Mouse (Mus musculus): ENCODE data around the gene Cradd. TPM values are rescaled to one million over a fixed set of nuclear protein-coding genes. Genes with fewer than 3 reads are reported as not detected.

Gene Cradd
- polyA plus RNA-seq, 1 experiment = 9.5 TPM

- TF ChIP-seq MYOD1 (IDR thresholded peaks at IDR 0.05; ENCODE audit: control insufficient read depth in 1 of 3, insufficient read length in 2 of 3, low read depth in 2 of 3) (no peak), E2F4 (IDR thresholded peaks at IDR 0.05; ENCODE audit: insufficient read depth) (no peak), POLR2AphosphoS2 (IDR thresholded peaks at IDR 0.05; ENCODE audit: insufficient read length, low read depth) (no peak), MAX (IDR thresholded peaks at IDR 0.05; ENCODE audit: low read depth) (no peak), TCF12 (IDR thresholded peaks at IDR 0.05; ENCODE audit: insufficient read depth, poor library complexity, severe bottlenecking) (no peak), REST (IDR thresholded peaks at IDR 0.05; ENCODE audit: insufficient read depth, insufficient read length) (no peak), CEBPB (IDR thresholded peaks at IDR 0.05; ENCODE audit: insufficient read depth, poor library complexity, severe bottlenecking) (no peak), SRF (IDR thresholded peaks at IDR 0.05; ENCODE audit: control insufficient read depth, insufficient read length, low read depth) (no peak), TCF3 (IDR thresholded peaks at IDR 0.05; ENCODE audit: insufficient read length, low read depth) (no peak), MYOG (IDR thresholded peaks at IDR 0.05; ENCODE audit: control insufficient read depth in 1 of 3, insufficient read depth in 1 of 3, insufficient read length in 2 of 3, low read depth in 2 of 3) (no peak), USF1 (IDR thresholded peaks at IDR 0.05; ENCODE audit: low read depth) (no peak), POLR2A (IDR thresholded peaks at IDR 0.05; ENCODE audit: insufficient read length, low read depth) (no peak)
- Histone ChIP-seq H3K27me3 (ENCODE audit: control insufficient read depth, insufficient read depth, insufficient read length) (no peaks in the 10 kb centered on the region), H3K79me2 (ENCODE audit: control insufficient read depth, insufficient read depth) (no peaks in the 10 kb centered on the region)
These were observed 19.7 kb downstream of the Cradd start for GRCm38 (mm10) chr10:95304240-95304639.

GRCm38 (mm10) chr10:95302211-95303163 lies 21.4 kb downstream of the Cradd start:
- H3K27me3 ChIP-seq (ENCODE audit: control insufficient read depth, insufficient read depth, insufficient read length) = no peaks in the 10 kb centered on the region
- no peak overlapping the region for H3K4me3 ChIP-seq
- no peaks in the 10 kb centered on the region for H3K79me2 ChIP-seq (ENCODE audit: control insufficient read depth, insufficient read depth)
- no peak overlapping the region for H3K4me2 ChIP-seq (ENCODE audit: low read depth)
- TF ChIP-seq MYOG (IDR thresholded peaks at IDR 0.05; ENCODE audit: control insufficient read depth in 1 of 3, insufficient read depth in 1 of 3, insufficient read length in 2 of 3, low read depth in 2 of 3) = no peak
- no peak for TF ChIP-seq MAX (IDR thresholded peaks at IDR 0.05; ENCODE audit: low read depth)
- TF ChIP-seq TCF3 (IDR thresholded peaks at IDR 0.05; ENCODE audit: insufficient read length, low read depth) = no peak
- no peaks in the 10 kb centered on the region for H3K36me3 ChIP-seq (ENCODE audit: control insufficient read depth, insufficient read depth)
- no peak overlapping the region for H3ac ChIP-seq (ENCODE audit: control insufficient read depth, insufficient read length)

More at GRCm38 (mm10) chr10:95304240-95304639, 19.7 kb downstream of the Cradd start:
- Histone ChIP-seq H3ac (ENCODE audit: control insufficient read depth, insufficient read length) (no peak overlapping the region), H3K4me2 (ENCODE audit: low read depth) (no peak overlapping the region), H3K36me3 (ENCODE audit: control insufficient read depth, insufficient read depth) (no peaks in the 10 kb centered on the region), H3K4me3 (no peak overlapping the region)

- Histone ChIP-seq H3K36me3 (ENCODE audit: control insufficient read depth, insufficient read depth) (no peaks in the 10 kb centered on the region), H3K27me3 (ENCODE audit: control insufficient read depth, insufficient read depth, insufficient read length) (no peaks in the 10 kb centered on the region), H3K4me2 (ENCODE audit: low read depth) (peak overlapping the region; percentile 47), H3K4me3 (no peak overlapping the region), H3ac (ENCODE audit: control insufficient read depth, insufficient read length) (no peak overlapping the region), H3K79me2 (ENCODE audit: control insufficient read depth, insufficient read depth) (no peaks in the 10 kb centered on the region)
- TF ChIP-seq TCF12 (IDR thresholded peaks at IDR 0.05; ENCODE audit: insufficient read depth, poor library complexity, severe bottlenecking) = no peak
- no peak for TF ChIP-seq POLR2A (IDR thresholded peaks at IDR 0.05; ENCODE audit: insufficient read length, low read depth)
- TF ChIP-seq REST (IDR thresholded peaks at IDR 0.05; ENCODE audit: insufficient read depth, insufficient read length) = no peak
- TF ChIP-seq USF1 (IDR thresholded peaks at IDR 0.05; ENCODE audit: low read depth) = peak; percentile 59
These were observed 23.6 kb downstream of the Cradd start for GRCm38 (mm10) chr10:95300178-95300793.

GRCm38 (mm10) chr10:95299808-95300133 lies 24.2 kb downstream of the Cradd start:
- TF ChIP-seq TCF3 (IDR thresholded peaks at IDR 0.05; ENCODE audit: insufficient read length, low read depth) = no peak
- Histone ChIP-seq H3K4me2 (ENCODE audit: low read depth) (peak overlapping the region; percentile 47), H3K4me3 (no peak overlapping the region), H3ac (ENCODE audit: control insufficient read depth, insufficient read length) (no peak overlapping the region), H3K79me2 (ENCODE audit: control insufficient read depth, insufficient read depth) (no peaks in the 10 kb centered on the region), H3K36me3 (ENCODE audit: control insufficient read depth, insufficient read depth) (no peaks in the 10 kb centered on the region), H3K27me3 (ENCODE audit: control insufficient read depth, insufficient read depth, insufficient read length) (no peaks in the 10 kb centered on the region)

- no peak for TF ChIP-seq MAX (IDR thresholded peaks at IDR 0.05; ENCODE audit: low read depth)
- Histone ChIP-seq H3K79me2 (ENCODE audit: control insufficient read depth, insufficient read depth) (no peaks in the 10 kb centered on the region), H3K27me3 (ENCODE audit: control insufficient read depth, insufficient read depth, insufficient read length) (no peaks in the 10 kb centered on the region), H3ac (ENCODE audit: control insufficient read depth, insufficient read length) (no peak overlapping the region), H3K36me3 (ENCODE audit: control insufficient read depth, insufficient read depth) (no peaks in the 10 kb centered on the region), H3K4me2 (ENCODE audit: low read depth) (no peak overlapping the region), H3K4me3 (no peak overlapping the region)
These were observed 24.7 kb downstream of the Cradd start for GRCm38 (mm10) chr10:95299010-95299807.
